Mouse (Mus musculus) gastrocnemius, adult 8-10 months (tissue): ENCODE measurements around the gene Rcn3. TPM values are rescaled to one million over a fixed set of nuclear protein-coding genes. Genes with fewer than 3 reads are reported as not detected.
A peak's percentile ranks its signal among the peaks of the same experiment; 100 is the strongest.
"Not testable (repeated sequence)": the region's sequence is repeated elsewhere in the genome, so short reads cannot be mapped to it uniquely, and the experiment has no call there.

ENCODE experiments used
- DNase-seq, 2 experiments: peaks; one replicate each; pipeline ENCODE4 v3.0.0; 2022; ENCODE audit warnings: low spot score in 2 of 2
- total RNA-seq, 4 experiments: library from RNA; stranded (reverse); gene quantifications; 2 replicates each; pipeline ENCODE4 v1.2.4; 2022

The Rcn3 gene
- total RNA-seq, 4 experiments from 2014 or later: 4.1 to 10.2 (median 7.5) TPM

- peak; percentile 97 to 99 for DNase-seq
These were observed 32.5 kb upstream of the Rcn3 start, which contains the start of gene Rps11 for GRCm38 (mm10) chr7:45124224-45125143. Gene Rps11 (minus strand): TSS chr7:45124439.

- DNase-seq: no peak
These were observed 31.2 kb upstream of the Rcn3 start for GRCm38 (mm10) chr7:45123186-45123570.

GRCm38 (mm10) chr7:45122561-45123185 is 30.7 kb upstream of the Rcn3 start:
- DNase-seq: no peak

- no peak for DNase-seq
These were observed 29.9 kb upstream of the Rcn3 start for GRCm38 (mm10) chr7:45121966-45122365.

- no peak for DNase-seq
These were observed 29.4 kb upstream of the Rcn3 start for GRCm38 (mm10) chr7:45121404-45121803.

- no peak for DNase-seq
These were observed 28.0 kb upstream of the Rcn3 start for GRCm38 (mm10) chr7:45119780-45120709.

GRCm38 (mm10) chr7:45118336-45118735 is 26.3 kb upstream of the Rcn3 start:
- DNase-seq: no peak

- DNase-seq: no peak
These were observed 25.5 kb upstream of the Rcn3 start for GRCm38 (mm10) chr7:45117566-45117965.

GRCm38 (mm10) chr7:45113476-45113875 is 21.5 kb upstream of the Rcn3 start:
- DNase-seq: no peak

- no peak for DNase-seq
These were observed 20.5 kb upstream of the Rcn3 start for GRCm38 (mm10) chr7:45112529-45112928.

- no peak for DNase-seq
These were observed 19.9 kb upstream of the Rcn3 start for GRCm38 (mm10) chr7:45111940-45112339.

- not testable (repeated sequence) for DNase-seq
These were observed 18.1 kb upstream of the Rcn3 start for GRCm38 (mm10) chr7:45110089-45110488.

GRCm38 (mm10) chr7:45107052-45107645 is 15.1 kb upstream of the Rcn3 start:
- DNase-seq: no peak

- no peak for DNase-seq
These were observed 14.4 kb upstream of the Rcn3 start for GRCm38 (mm10) chr7:45106441-45106840.

GRCm38 (mm10) chr7:45105491-45105890 is 13.5 kb upstream of the Rcn3 start:
- DNase-seq: no peak

GRCm38 (mm10) chr7:45104941-45105340 is 12.9 kb upstream of the Rcn3 start:
- no peak for DNase-seq

GRCm38 (mm10) chr7:45103652-45104180 is 11.7 kb upstream of the Rcn3 start, which contains the start of gene Fcgrt:
Gene Fcgrt (minus strand): TSS chr7:45103851.
- DNase-seq: peak; percentile 94 to 96

GRCm38 (mm10) chr7:45102940-45103585 is 11.0 kb upstream of the Rcn3 start:
- DNase-seq: no peak

GRCm38 (mm10) chr7:45102441-45102840 is 10.4 kb upstream of the Rcn3 start:
- DNase-seq: no peak

GRCm38 (mm10) chr7:45100046-45100445 is 8.0 kb upstream of the Rcn3 start:
- DNase-seq: no peak
